Mouse (Mus musculus) midbrain, embryonic 11.5 days (tissue): ENCODE measurements around the gene Faf1. TPM values are rescaled to one million over a fixed set of nuclear protein-coding genes. Genes with fewer than 3 reads are reported as not detected.

ENCODE experiments used
- ATAC-seq: fragments of 200-750 bp; cut with Nextera tagmentation; 2 replicates; pipeline ENCODE4 v1.8.0; 2017; ENCODE audit warnings: moderate TSS enrichment, moderate library complexity; ENCODE audit not compliant: low FRiP score
- DNase-seq: peaks from one replicate; pipeline ENCODE4 v3.0.0; 2015; ENCODE audit warnings: low spot score; ENCODE audit errors: missing footprints
- H3K27ac ChIP-seq: fragments of 300-500 bp; sonication (generic); 2 replicates; pipeline ENCODE4 v1.5.1; 2014; ENCODE audit warnings: low read depth, low read length
- H3K27me3 ChIP-seq: fragments of 300-500 bp; sonication (generic); 2 replicates; pipeline ENCODE4 v1.6.1; 2014; ENCODE audit warnings: mild to moderate bottlenecking, low read length, moderate library complexity, mixed read lengths; ENCODE audit not compliant: control insufficient read depth, insufficient read depth
- H3K36me3 ChIP-seq: fragments of 300-500 bp; sonication (generic); 2 replicates; pipeline ENCODE4 v1.6.1; 2014; ENCODE audit warnings: mild to moderate bottlenecking, low read length, moderate library complexity, mixed read lengths; ENCODE audit not compliant: control insufficient read depth, insufficient read depth
- H3K4me1 ChIP-seq: fragments of 300-500 bp; sonication (generic); 2 replicates; pipeline ENCODE4 v1.6.1; 2014; ENCODE audit warnings: low read length; ENCODE audit not compliant: control insufficient read depth, insufficient read depth
- H3K4me2 ChIP-seq: fragments of 300-500 bp; sonication (generic); 2 replicates; pipeline ENCODE4 v1.6.1; 2014; ENCODE audit warnings: mild to moderate bottlenecking, moderate library complexity
- H3K4me3 ChIP-seq: fragments of 300-500 bp; sonication (generic); 2 replicates; pipeline ENCODE4 v1.5.1; 2014; ENCODE audit warnings: low read depth, low read length
- H3K9ac ChIP-seq: fragments of 300-500 bp; sonication (generic); 2 replicates; pipeline ENCODE4 v1.6.1; 2014; ENCODE audit warnings: low read length
- H3K9me3 ChIP-seq: fragments of 300-500 bp; sonication (generic); 2 replicates; pipeline ENCODE4 v1.6.1; 2016; ENCODE audit warnings: low read length; ENCODE audit not compliant: control insufficient read depth
- WGBS: fragments of 180-500 bp; shearing (Covaris S2); extraction: QIAGEN DNeasy Blood & Tissue Kit; methylation state at CpG from one replicate; pipeline ENCODE4 v1.1.7; 2014; 5-methylcytosine and 5-hydroxymethylcytosine counted together
- polyA plus RNA-seq: library from polyadenylated mRNA; unstranded; fragments of >200 nt; fragmentation: Nextera tagmentation; extraction: Ambion mirVana; gene quantifications from 2 replicates; pipeline ENCODE4 v1.2.1, GENCODE M21; 2014

Gene Faf1
- polyA plus RNA-seq, 1 experiment from 2014 or later: 42.4 TPM

DNA sequence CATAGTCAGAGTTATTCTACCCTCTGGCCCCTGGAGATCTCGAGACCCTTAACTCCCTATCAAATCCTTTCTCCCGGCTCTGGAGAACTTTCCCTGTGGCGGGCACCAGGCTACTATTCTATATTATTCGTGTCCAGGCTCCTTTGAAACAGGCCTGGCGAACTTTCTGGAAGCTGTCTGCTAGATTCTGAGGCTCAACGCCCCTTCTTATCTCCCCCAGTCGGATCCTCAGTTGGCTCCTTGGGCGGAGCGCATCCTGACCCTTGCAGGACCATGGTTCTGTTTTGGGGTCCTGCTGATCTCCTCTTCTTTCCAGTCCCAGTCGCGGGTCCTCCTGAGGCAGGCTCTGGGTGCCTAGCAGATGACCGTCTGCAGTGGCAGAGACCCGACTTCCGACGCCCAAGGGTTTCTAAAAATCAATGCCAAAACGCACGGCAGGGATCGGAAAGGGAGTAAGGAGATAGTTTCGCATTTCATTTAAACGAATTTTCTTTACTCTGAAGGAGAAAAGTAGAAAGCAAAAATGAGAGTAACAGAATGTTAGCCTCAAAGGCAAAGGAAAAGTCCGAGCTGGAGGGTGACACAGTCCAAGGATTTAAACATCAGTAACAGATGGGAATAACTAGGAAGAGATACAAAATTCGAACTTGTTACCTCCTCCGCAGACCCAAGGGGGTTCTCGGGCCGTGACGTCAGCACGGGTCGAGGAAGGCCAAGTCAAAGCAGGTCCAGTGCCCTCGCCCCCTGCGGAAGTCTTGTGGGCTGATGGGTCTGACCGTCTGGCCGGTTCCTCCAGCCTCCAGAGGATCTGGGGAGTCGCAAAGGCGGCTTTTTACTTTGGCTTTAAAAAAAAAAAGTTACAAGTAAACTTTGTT is 300.1 kb downstream of the Faf1 start:
- peak; percentile 95 for DNase-seq
- peaks cover 3% of the 10 kb centered on the region; the same call in 1 of the 2 replicates for H3K9me3 ChIP-seq
- H3K4me1 ChIP-seq: peaks cover 22% of the 10 kb centered on the region
- peak overlapping the region; percentile 72; the same call in 1 of the 2 replicates for H3K4me2 ChIP-seq
- 1% methylated on average over 34 of the region's 34 CpGs for WGBS
- no peaks in the 10 kb centered on the region for H3K36me3 ChIP-seq
- peak overlapping the region; percentile 52 for H3K4me3 ChIP-seq
- H3K27me3 ChIP-seq: peaks cover 94% of the 10 kb centered on the region
- H3K27ac ChIP-seq: no peak overlapping the region
- no peak for ATAC-seq
- peak overlapping the region; percentile 47 for H3K9ac ChIP-seq

DNA sequence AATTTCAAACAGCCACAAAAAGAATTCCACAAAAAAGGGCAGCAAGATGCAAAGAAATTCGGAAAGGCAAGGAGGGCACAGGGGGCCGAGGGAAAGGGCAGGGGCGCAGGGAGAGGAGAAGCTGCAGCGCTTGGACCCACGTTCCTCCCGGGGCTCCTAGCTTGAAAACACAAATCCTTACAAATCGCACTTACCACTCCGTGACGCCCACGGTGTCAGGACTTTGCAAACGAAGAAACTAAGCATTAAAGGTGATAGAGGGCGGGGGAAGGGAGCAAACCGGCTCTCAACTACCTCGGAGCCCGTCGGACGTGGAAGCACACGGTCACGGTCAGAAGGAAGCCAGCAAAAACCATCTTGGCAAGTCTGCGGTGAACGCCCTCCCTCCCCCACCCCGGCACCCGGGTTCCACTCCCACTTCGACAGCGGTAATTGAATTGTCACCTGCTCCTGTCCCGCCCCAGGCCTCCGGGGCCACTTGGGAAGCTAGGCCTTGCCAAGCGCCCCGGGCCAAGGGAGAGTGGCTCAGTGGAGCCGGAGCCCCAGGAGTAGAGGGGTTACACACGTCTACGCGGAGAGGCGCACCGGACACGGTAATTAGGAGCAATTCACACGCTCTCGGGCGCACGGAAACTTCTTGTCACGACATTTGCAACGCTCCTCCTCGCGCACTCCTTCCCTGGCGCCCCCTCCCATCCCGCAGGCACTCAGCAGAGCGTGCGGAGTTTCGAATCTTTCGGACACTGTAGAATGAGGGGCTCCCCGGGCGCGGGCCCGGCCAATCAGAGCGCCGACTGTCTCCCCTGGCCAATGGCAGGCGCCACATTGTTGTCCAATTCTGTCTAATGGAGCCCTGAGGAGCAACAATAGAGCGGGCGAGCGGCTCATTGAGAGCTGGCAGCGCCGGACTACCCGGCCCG is 301.0 kb downstream of the Faf1 start, which contains the start of gene Dmrta2:
Dmrta2 (plus strand) TSS at position 906 of the 920 bp plus-strand sequence.
- no peaks in the 10 kb centered on the region for H3K36me3 ChIP-seq
- H3K4me1 ChIP-seq: peaks cover 29% of the 10 kb centered on the region
- peak within 1 kb of the TSS; percentile 52 for H3K4me3 ChIP-seq
- DNase-seq (peak; percentile 98), ATAC-seq (peak; percentile 95)
- H3K4me2 ChIP-seq: peak within 1 kb of the TSS; percentile 72
- H3K9me3 ChIP-seq: peaks cover 3% of the 10 kb centered on the region; the same call in 1 of the 2 replicates
- peak within 1 kb of the TSS; percentile 74 for H3K9ac ChIP-seq
- 0% methylated on average over 64 of the region's 64 CpGs for WGBS
- peak within 1 kb of the TSS; percentile 68 for H3K27ac ChIP-seq
- H3K27me3 ChIP-seq: peaks cover 98% of the 10 kb centered on the region

DNA sequence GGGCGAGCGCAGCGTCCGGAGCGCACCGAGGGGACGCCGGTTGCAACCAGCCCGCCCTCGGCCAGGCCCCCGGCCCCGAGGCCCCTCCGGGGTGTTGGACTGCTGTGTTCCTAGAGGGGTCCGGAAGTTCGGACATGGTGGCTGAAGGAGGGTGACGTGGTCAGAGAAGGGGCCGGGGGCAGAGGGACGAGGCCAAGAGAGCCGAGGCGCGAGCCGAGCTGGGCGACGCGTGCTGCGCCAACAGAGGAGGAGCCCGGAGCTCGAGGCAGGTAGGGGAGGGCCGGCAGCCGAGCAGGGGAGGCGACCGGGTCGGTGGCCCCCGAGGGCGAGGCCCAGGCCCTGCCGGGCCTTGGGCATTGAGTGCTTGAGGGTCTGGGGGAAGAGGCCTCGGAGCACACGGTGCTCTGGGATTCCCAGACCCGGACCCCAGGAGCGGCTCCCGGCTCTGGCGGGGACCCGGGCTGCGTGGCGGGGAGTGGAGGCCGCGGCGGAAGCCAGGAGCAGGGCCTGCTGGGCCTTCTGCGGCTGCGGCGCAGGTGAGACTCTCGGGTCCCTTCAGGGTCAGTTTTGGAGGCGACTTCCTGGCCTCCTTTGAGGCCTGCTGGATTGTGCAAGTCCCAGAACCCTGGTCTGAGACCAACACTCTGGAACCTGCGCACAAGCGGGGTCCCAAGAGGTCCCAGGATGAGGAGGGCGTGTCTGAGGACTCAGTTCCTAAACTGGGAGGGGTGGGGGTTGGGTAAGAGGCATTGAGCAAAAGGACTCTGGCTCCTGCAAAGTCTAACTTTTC is 301.9 kb downstream of the Faf1 start:
- DNase-seq (peak; percentile 97), ATAC-seq (peak; percentile 3; the same call in 1 of the 2 replicates)
- no peaks in the 10 kb centered on the region for H3K36me3 ChIP-seq
- peak overlapping the region; percentile 52 for H3K4me3 ChIP-seq
- H3K4me1 ChIP-seq: peaks cover 32% of the 10 kb centered on the region
- H3K4me2 ChIP-seq: peak overlapping the region; percentile 72
- H3K27me3 ChIP-seq: peaks cover 98% of the 10 kb centered on the region
- WGBS: under 1% methylated on average over 56 of the region's 56 CpGs
- peak overlapping the region; percentile 74 for H3K9ac ChIP-seq
- peaks cover 3% of the 10 kb centered on the region; the same call in 1 of the 2 replicates for H3K9me3 ChIP-seq
- peak overlapping the region; percentile 68 for H3K27ac ChIP-seq

DNA sequence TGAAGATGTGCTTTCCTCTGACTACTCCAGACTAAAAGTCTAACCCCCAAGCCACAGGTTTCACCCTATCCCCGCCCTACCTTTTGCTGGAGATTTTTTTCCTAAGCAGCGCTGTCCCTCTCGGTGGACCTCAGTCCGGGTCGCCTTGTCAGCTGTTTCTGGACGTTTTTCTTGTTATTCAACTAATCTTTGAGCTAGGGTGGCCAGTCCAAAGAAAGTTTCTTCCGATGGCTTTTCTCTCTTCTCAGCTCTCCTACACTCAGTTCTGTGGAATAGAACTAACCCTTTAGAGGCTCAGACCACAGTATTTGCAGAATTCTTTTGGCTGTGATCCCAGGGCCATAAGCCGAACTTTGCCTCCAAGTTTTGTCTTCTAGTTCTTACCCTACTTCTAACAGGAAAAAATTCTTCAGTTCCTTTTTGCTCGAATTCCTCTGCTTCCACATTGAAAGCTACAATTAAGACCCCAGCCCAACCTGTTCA is 302.5 kb downstream of the Faf1 start:
- Histone ChIP-seq H3K27me3 (peaks cover 98% of the 10 kb centered on the region), H3K27ac (no peak overlapping the region; the same call in 1 of the 2 replicates)

DNA sequence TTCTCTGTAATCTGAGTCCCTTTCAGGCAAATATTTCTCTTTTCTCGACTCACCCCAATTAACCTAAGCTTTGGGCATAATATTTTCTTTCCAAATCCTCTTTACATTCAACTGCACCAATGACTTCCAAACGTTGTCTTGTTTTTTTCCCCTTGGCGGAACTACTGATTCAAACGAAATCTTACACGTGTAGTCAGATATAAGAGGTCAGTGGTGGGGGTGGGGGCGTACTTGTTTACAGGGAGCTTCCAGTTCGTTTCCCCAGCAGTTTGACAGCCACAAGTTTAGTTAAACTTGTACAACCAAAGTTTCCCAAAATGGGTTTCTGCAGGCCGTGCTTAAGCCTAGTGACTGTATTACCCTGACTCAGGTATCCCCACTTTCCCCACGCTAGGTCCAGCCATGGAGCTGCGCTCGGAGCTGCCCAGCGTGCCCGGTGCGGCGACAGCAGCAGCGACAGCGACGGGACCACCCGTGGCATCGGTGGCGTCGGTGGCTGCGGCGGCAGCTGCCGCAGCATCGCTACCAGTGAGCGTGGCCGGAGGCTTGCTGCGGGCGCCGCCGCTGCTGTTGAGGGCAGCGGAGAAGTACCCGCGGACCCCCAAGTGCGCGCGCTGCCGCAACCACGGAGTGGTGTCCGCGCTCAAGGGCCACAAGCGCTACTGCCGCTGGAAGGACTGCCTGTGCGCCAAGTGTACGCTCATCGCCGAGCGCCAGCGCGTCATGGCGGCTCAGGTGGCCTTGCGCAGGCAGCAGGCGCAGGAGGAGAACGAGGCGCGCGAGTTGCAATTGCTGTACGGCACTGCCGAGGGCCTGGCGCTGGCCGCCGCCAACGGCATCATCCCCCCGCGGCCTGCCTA is 303.3 kb downstream of the Faf1 start:
- no peak for ATAC-seq
- peaks cover 32% of the 10 kb centered on the region for H3K4me1 ChIP-seq
- H3K9me3 ChIP-seq: peaks cover 3% of the 10 kb centered on the region; the same call in 1 of the 2 replicates
- H3K4me2 ChIP-seq: peak overlapping the region; percentile 44
- H3K27ac ChIP-seq: peak overlapping the region; percentile 30
- DNase-seq: peak; percentile 96
- H3K36me3 ChIP-seq: no peaks in the 10 kb centered on the region
- peak overlapping the region; percentile 59 for H3K9ac ChIP-seq
- peak overlapping the region; percentile 52 for H3K4me3 ChIP-seq
- H3K27me3 ChIP-seq: peaks cover 98% of the 10 kb centered on the region
- WGBS: under 1% methylated on average over 66 of the region's 66 CpGs

More for the DNA sequence above, 302.5 kb downstream of the Faf1 start:
- Histone ChIP-seq H3K4me3 (peak overlapping the region; percentile 52), H3K4me2 (peak overlapping the region; percentile 72), H3K4me1 (peaks cover 32% of the 10 kb centered on the region), H3K36me3 (no peaks in the 10 kb centered on the region), H3K9ac (peak overlapping the region; percentile 74; the same call in 1 of the 2 replicates), H3K9me3 (peaks cover 3% of the 10 kb centered on the region; the same call in 1 of the 2 replicates)
- DNase-seq (peak; percentile 94), ATAC-seq (no peak)
- WGBS: under 1% methylated on average over 9 of the region's 9 CpGs

DNA sequence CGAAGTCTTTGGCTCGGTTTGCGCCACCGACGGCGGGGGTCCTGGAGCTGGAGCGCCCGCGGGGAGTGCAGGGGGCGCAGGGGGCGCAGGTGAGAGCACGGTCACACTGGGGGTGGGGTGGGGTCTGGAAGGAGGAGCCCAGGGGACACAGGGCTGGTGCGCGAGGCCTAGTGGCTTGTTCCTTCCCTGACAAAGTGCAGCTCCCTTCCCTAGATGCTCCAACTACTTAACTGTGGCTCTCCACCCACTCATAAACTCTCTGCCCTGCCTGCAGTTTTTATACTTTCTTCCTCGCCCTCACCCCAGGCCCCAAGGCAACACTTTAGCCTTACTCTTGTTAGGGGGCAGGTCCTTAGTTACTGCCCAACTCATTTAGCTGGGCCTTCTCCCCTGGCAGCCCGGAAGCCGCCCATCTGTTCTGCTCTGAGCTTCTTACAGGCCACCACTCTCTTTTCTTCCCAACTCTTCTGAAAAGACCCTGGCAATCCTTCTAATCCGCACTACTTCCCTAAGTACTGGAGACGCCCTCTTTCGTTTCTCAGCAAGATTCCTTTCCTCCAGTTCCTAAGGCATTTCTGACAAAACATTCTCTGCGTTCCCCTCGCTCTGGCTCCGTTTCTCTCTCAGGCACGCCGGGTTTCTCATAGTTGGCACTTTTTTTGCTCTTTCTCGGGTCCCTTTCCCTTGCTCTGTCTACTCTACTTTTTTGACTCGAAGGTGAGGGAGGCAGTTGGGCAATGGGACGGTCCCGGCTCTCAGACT is 304.1 kb downstream of the Faf1 start:
- H3K4me3 ChIP-seq: peak overlapping the region; percentile 52
- H3K9ac ChIP-seq: peak overlapping the region; percentile 59
- WGBS: under 1% methylated on average over 28 of the region's 29 CpGs
- peaks cover 32% of the 10 kb centered on the region for H3K4me1 ChIP-seq
- peaks cover 98% of the 10 kb centered on the region for H3K27me3 ChIP-seq
- DNase-seq (peak; percentile 93), ATAC-seq (no peak)
- H3K9me3 ChIP-seq: peaks cover 3% of the 10 kb centered on the region; the same call in 1 of the 2 replicates
- H3K4me2 ChIP-seq: peak overlapping the region; percentile 44
- peak overlapping the region; percentile 37; the same call in 1 of the 2 replicates for H3K27ac ChIP-seq
- H3K36me3 ChIP-seq: no peaks in the 10 kb centered on the region
